In genomic region chr1:60823006-60823665, GRCm38 (mm10) we compare ENCODE assay signal across 9 mouse cellular contexts.
DNase-seq lines count a peak whose midpoint lies in the region; ATAC-seq lines count a peak whose summit lies in the region.
"Had no signal": no experiment of that assay in that cellular context is flagged by ENCODE, and none has a peak within 500 bp of the region (broad histone marks: within the 10 kb centered on the region; RNA-seq: fewer than 3 reads in every experiment).

No protein-coding gene starts in this region.

- no peak for ATAC-seq in kidney, embryonic 15.5 days (replicated peaks; ENCODE audit: low FRiP score)
- peak; percentile 27; the same call in 1 of the 2 replicates for ATAC-seq in granulocyte monocyte progenitor cell, adult 5-6 weeks (replicated peaks; ENCODE audit: poor library complexity, severe bottlenecking)

- H3K9ac ChIP-seq in kidney, embryonic 15.5 days, result no peak overlapping the region
- H3K9ac ChIP-seq: midbrain, embryonic 12.5 days had no signal

- H3K4me3 ChIP-seq in kidney, embryonic 15.5 days (replicated peaks), result no peak overlapping the region
- H3K4me3 ChIP-seq: midbrain, embryonic 12.5 days had no signal

- intact Hi-C loops in left cerebral cortex, postnatal 4 days (cut with DNase I), result no loop called here

- H3K4me2 ChIP-seq in kidney, embryonic 15.5 days, result no peak overlapping the region
- H3K4me2 ChIP-seq: midbrain, embryonic 12.5 days had no signal

- no peaks in the 10 kb centered on the region for H3K27me3 ChIP-seq in kidney, embryonic 15.5 days
- H3K27me3 ChIP-seq: midbrain, embryonic 12.5 days had no signal

- peak; percentile 21 for DNase-seq in kidney, adult 11 months
- DNase-seq in R1 (ENCODE audit: low read depth, low spot score), result peak; percentile 87
- DNase-seq in cerebellum, postnatal 10 days, result peak; percentile 66 to 71
- DNase-seq in left cerebral cortex, postnatal 4 days, result peak; percentile 46
- peak; percentile 28 for DNase-seq in retina, embryonic 14.5 days (ENCODE audit: low spot score)
- peak; percentile 92 for DNase-seq in thymus, postnatal 4 days

- WGBS in kidney, embryonic 15.5 days, result 57% methylated on average over 8 of the region's 8 CpGs

- H3K9me3 ChIP-seq in kidney, embryonic 15.5 days (replicated peaks), result no peaks in the 10 kb centered on the region
- H3K9me3 ChIP-seq: midbrain, embryonic 12.5 days had no signal

- no peak overlapping the region for H3K27ac ChIP-seq in kidney, embryonic 15.5 days
- H3K27ac ChIP-seq: midbrain, embryonic 12.5 days had no signal

- no peaks in the 10 kb centered on the region for H3K36me3 ChIP-seq in kidney, embryonic 15.5 days
- H3K36me3 ChIP-seq: midbrain, embryonic 12.5 days had no signal

- peaks cover 7% of the 10 kb centered on the region for H3K4me1 ChIP-seq in kidney, embryonic 15.5 days
- H3K4me1 ChIP-seq: midbrain, embryonic 12.5 days had no signal

Comparison
In these comparisons a context has a peak if more than half of its experiments do, and no peak if none do; other contexts are left out.
1. DNase-seq: peak in every context shown above with its lines; median percentile 92 in thymus, postnatal 4 days; 87 in R1; 68 in cerebellum, postnatal 10 days; 46 in left cerebral cortex, postnatal 4 days; 28 in retina, embryonic 14.5 days; 21 in kidney, adult 11 months.